Mouse (Mus musculus): Measurements from ENCODE around the gene Itk. TPM values are rescaled to one million over a fixed set of nuclear protein-coding genes. Genes with fewer than 3 reads are reported as not detected.
"Not testable (repeated sequence)": the region's sequence is repeated elsewhere in the genome, so short reads cannot be mapped to it uniquely, and the experiment has no call there.

Gene Itk
- 0.33 and 0.82 TPM in 2 replicates for polyA plus RNA-seq (2015; fragmentation: Nextera tagmentation; extraction: Ambion mirVana)

- Histone ChIP-seq H3K9ac (ENCODE audit: low read length) (no peak within 1 kb of the TSS), H3K4me2 (ENCODE audit: low read depth, low read length) (no peak within 1 kb of the TSS), H3K4me3 (ENCODE audit: low read length) (no peak within 1 kb of the TSS), H3K27ac (ENCODE audit: low read length) (no peak within 1 kb of the TSS), H3K36me3 (ENCODE audit: control insufficient read depth, insufficient read depth, low read length) (no peaks in the 10 kb centered on the region), H3K27me3 (ENCODE audit: control insufficient read depth, insufficient read depth, low read depth, low read length) (no peaks in the 10 kb centered on the region), H3K4me1 (replicated peaks; ENCODE audit: control insufficient read depth, insufficient read depth, low read length) (no peaks in the 10 kb centered on the region), H3K9me3 (ENCODE audit: control insufficient read depth, low read length) (no peaks in the 10 kb centered on the region)
- WGBS, result 72% methylated on average over 13 of the region's 13 CpGs
- no peak for ATAC-seq (ENCODE audit: low read depth)
These were observed at the start of gene Itk for GRCm38 (mm10) chr11:46389336-46390117. Itk (minus strand) TSS chr11:46389515.

GRCm38 (mm10) chr11:46437459-46438000 is 48.2 kb upstream of the Itk start:
- Histone ChIP-seq H3K9me3 (ENCODE audit: control insufficient read depth, low read length) (no peaks in the 10 kb centered on the region), H3K27ac (ENCODE audit: low read length) (peak overlapping the region; percentile 90; the same call in 1 of the 2 replicates), H3K4me1 (replicated peaks; ENCODE audit: control insufficient read depth, insufficient read depth, low read length) (peaks cover 3% of the 10 kb centered on the region), H3K27me3 (ENCODE audit: control insufficient read depth, insufficient read depth, low read depth, low read length) (no peaks in the 10 kb centered on the region), H3K4me2 (ENCODE audit: low read depth, low read length) (peak overlapping the region; percentile 74), H3K4me3 (ENCODE audit: low read length) (peak overlapping the region; percentile 91), H3K9ac (ENCODE audit: low read length) (peak overlapping the region; percentile 97), H3K36me3 (ENCODE audit: control insufficient read depth, insufficient read depth, low read length) (peaks cover 4% of the 10 kb centered on the region; the same call in 1 of the 2 replicates)
- under 1% methylated on average over 23 of the region's 23 CpGs for WGBS
- ATAC-seq (ENCODE audit: low read depth), result no peak

GRCm38 (mm10) chr11:46436760-46437458 is 47.6 kb upstream of the Itk start, which contains the start of gene Med7:
Med7 (plus strand) TSS chr11:46436925.
- Histone ChIP-seq H3K36me3 (ENCODE audit: control insufficient read depth, insufficient read depth, low read length) (peaks cover 4% of the 10 kb centered on the region; the same call in 1 of the 2 replicates), H3K4me3 (ENCODE audit: low read length) (peak within 1 kb of the TSS; percentile 91), H3K9ac (ENCODE audit: low read length) (peak within 1 kb of the TSS; percentile 97), H3K4me1 (replicated peaks; ENCODE audit: control insufficient read depth, insufficient read depth, low read length) (peaks cover 3% of the 10 kb centered on the region), H3K27ac (ENCODE audit: low read length) (peak within 1 kb of the TSS; percentile 90), H3K27me3 (ENCODE audit: control insufficient read depth, insufficient read depth, low read depth, low read length) (no peaks in the 10 kb centered on the region), H3K9me3 (ENCODE audit: control insufficient read depth, low read length) (no peaks in the 10 kb centered on the region), H3K4me2 (ENCODE audit: low read depth, low read length) (peak within 1 kb of the TSS; percentile 74)
- WGBS, result under 1% methylated on average over 59 of the region's 59 CpGs
- ATAC-seq (ENCODE audit: low read depth), result peak; percentile 100

- Histone ChIP-seq H3K36me3 (ENCODE audit: control insufficient read depth, insufficient read depth, low read length) (no peaks in the 10 kb centered on the region), H3K4me3 (ENCODE audit: low read length) (no peak overlapping the region), H3K9ac (ENCODE audit: low read length) (no peak overlapping the region), H3K4me2 (ENCODE audit: low read depth, low read length) (no peak overlapping the region), H3K27me3 (ENCODE audit: control insufficient read depth, insufficient read depth, low read depth, low read length) (no peaks in the 10 kb centered on the region), H3K9me3 (ENCODE audit: control insufficient read depth, low read length) (no peaks in the 10 kb centered on the region), H3K27ac (ENCODE audit: low read length) (no peak overlapping the region), H3K4me1 (replicated peaks; ENCODE audit: control insufficient read depth, insufficient read depth, low read length) (peaks cover 3% of the 10 kb centered on the region)
- no peak for ATAC-seq (ENCODE audit: low read depth)
These were observed 46.0 kb upstream of the Itk start for GRCm38 (mm10) chr11:46435363-46435762.

- ATAC-seq (ENCODE audit: low read depth), result peak; percentile 69
- no peak overlapping the region for H3K4me3 ChIP-seq (ENCODE audit: low read length)
- H3K9ac ChIP-seq (ENCODE audit: low read length), result no peak overlapping the region
- H3K4me2 ChIP-seq (ENCODE audit: low read depth, low read length), result no peak overlapping the region
- no peaks in the 10 kb centered on the region for H3K9me3 ChIP-seq (ENCODE audit: control insufficient read depth, low read length)
- H3K27ac ChIP-seq (ENCODE audit: low read length), result no peak overlapping the region
- 16% methylated on average over 3 of the region's 3 CpGs for WGBS
- no peaks in the 10 kb centered on the region for H3K27me3 ChIP-seq (ENCODE audit: control insufficient read depth, insufficient read depth, low read depth, low read length)
- H3K4me1 ChIP-seq (replicated peaks; ENCODE audit: control insufficient read depth, insufficient read depth, low read length), result no peaks in the 10 kb centered on the region
- H3K36me3 ChIP-seq (ENCODE audit: control insufficient read depth, insufficient read depth, low read length), result no peaks in the 10 kb centered on the region
These were observed 41.8 kb upstream of the Itk start for GRCm38 (mm10) chr11:46431129-46431528.

GRCm38 (mm10) chr11:46430123-46430522 is 40.8 kb upstream of the Itk start:
- no peak overlapping the region for H3K4me3 ChIP-seq (ENCODE audit: low read length)
- 81% methylated on average over 2 of the region's 2 CpGs for WGBS
- no peaks in the 10 kb centered on the region for H3K27me3 ChIP-seq (ENCODE audit: control insufficient read depth, insufficient read depth, low read depth, low read length)
- ATAC-seq (ENCODE audit: low read depth), result no peak
- no peak overlapping the region for H3K27ac ChIP-seq (ENCODE audit: low read length)
- no peaks in the 10 kb centered on the region for H3K9me3 ChIP-seq (ENCODE audit: control insufficient read depth, low read length)
- no peak overlapping the region for H3K9ac ChIP-seq (ENCODE audit: low read length)
- no peaks in the 10 kb centered on the region for H3K36me3 ChIP-seq (ENCODE audit: control insufficient read depth, insufficient read depth, low read length)
- no peak overlapping the region for H3K4me2 ChIP-seq (ENCODE audit: low read depth, low read length)
- no peaks in the 10 kb centered on the region for H3K4me1 ChIP-seq (replicated peaks; ENCODE audit: control insufficient read depth, insufficient read depth, low read length)

GRCm38 (mm10) chr11:46428131-46428530 is 38.8 kb upstream of the Itk start:
- not testable (repeated sequence) for H3K4me1 ChIP-seq (replicated peaks; ENCODE audit: control insufficient read depth, insufficient read depth, low read length); H3K27me3 ChIP-seq (ENCODE audit: control insufficient read depth, insufficient read depth, low read depth, low read length); H3K4me3 ChIP-seq (ENCODE audit: low read length); H3K4me2 ChIP-seq (ENCODE audit: low read depth, low read length); H3K9me3 ChIP-seq (ENCODE audit: control insufficient read depth, low read length); H3K36me3 ChIP-seq (ENCODE audit: control insufficient read depth, insufficient read depth, low read length); H3K27ac ChIP-seq (ENCODE audit: low read length); ATAC-seq (ENCODE audit: low read depth); H3K9ac ChIP-seq (ENCODE audit: low read length)
- WGBS, result 46% methylated on average over 4 of the region's 4 CpGs

- Histone ChIP-seq H3K27me3 (ENCODE audit: control insufficient read depth, insufficient read depth, low read depth, low read length) (no peaks in the 10 kb centered on the region), H3K4me3 (ENCODE audit: low read length) (no peak overlapping the region), H3K4me1 (replicated peaks; ENCODE audit: control insufficient read depth, insufficient read depth, low read length) (no peaks in the 10 kb centered on the region), H3K4me2 (ENCODE audit: low read depth, low read length) (no peak overlapping the region), H3K27ac (ENCODE audit: low read length) (no peak overlapping the region), H3K9me3 (ENCODE audit: control insufficient read depth, low read length) (no peaks in the 10 kb centered on the region), H3K9ac (ENCODE audit: low read length) (no peak overlapping the region), H3K36me3 (ENCODE audit: control insufficient read depth, insufficient read depth, low read length) (no peaks in the 10 kb centered on the region)
- no peak for ATAC-seq (ENCODE audit: low read depth)
- 66% methylated on average over 8 of the region's 8 CpGs for WGBS
These were observed 32.0 kb upstream of the Itk start for GRCm38 (mm10) chr11:46421086-46421888.

All from lung, embryonic 16.5 days (tissue).